Mouse (Mus musculus): ENCODE measurements around the gene Ubr3.

DNA sequence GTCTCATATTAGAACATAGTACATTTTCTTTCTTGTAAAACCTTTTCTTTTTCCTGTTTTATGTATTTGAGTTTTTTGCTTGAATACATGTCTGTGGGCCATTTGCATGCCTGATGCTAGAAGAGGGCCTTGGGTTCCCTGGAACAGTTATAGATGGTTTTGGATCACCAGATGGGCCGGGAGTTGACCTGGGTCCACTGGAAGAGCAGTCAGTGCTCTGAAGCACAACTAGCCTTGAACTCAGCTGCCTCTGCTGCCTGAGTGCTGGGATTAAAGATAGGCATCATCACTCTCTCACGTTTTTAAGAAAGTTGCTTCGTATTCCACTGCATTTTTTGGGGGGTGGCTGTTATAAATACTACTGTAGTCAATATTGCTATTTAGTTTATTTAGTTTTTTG is 6.5 kb downstream of the Ubr3 start:
- TF ChIP-seq CTCF (IDR thresholded peaks at IDR 0.05; ENCODE audit: low read depth, low read length), result no peak
- no peak for TF ChIP-seq POLR2A (IDR thresholded peaks at IDR 0.05; ENCODE audit: borderline replicate concordance, low read depth, low read length)
